Mouse (Mus musculus) hindbrain, embryonic 15.5 days (tissue): ENCODE measurements at regions not wholly inside any gene's neighbourhood (a gene's known extent, or its start where the extent isn't known, plus 50 kb on each side); places are given as distances from the start of the nearest gene placed in this dataset.

Experiments used
- ATAC-seq: fragments of 200-750 bp; cut with Nextera tagmentation; 2 replicates; pipeline ENCODE4 v1.8.0; 2017; ENCODE audit warnings: low read depth, moderate number of reproducible peaks, moderate TSS enrichment; ENCODE audit not compliant: low FRiP score
- H3K27ac ChIP-seq: fragments of 300-500 bp; sonication (generic); replicated peaks from 2 replicates; pipeline ENCODE4 v1.5.1; 2015; ENCODE audit warnings: mild to moderate bottlenecking, inconsistent platforms
- H3K27me3 ChIP-seq: fragments of 300-500 bp; sonication (generic); 2 replicates; pipeline ENCODE4 v1.6.1; 2015; ENCODE audit warnings: control low read depth, inconsistent platforms
- H3K36me3 ChIP-seq: fragments of 300-500 bp; sonication (generic); 2 replicates; pipeline ENCODE4 v1.6.1; 2015; ENCODE audit warnings: control low read depth, inconsistent platforms
- H3K4me1 ChIP-seq: fragments of 300-500 bp; sonication (generic); replicated peaks from 2 replicates; pipeline ENCODE4 v1.6.1; 2015; ENCODE audit warnings: control low read depth, inconsistent platforms
- H3K4me2 ChIP-seq: fragments of 300-500 bp; sonication (generic); 2 replicates; pipeline ENCODE4 v1.6.1; 2015; ENCODE audit warnings: moderate library complexity, mild to moderate bottlenecking, inconsistent platforms
- H3K4me3 ChIP-seq: fragments of 300-500 bp; sonication (generic); 2 replicates; pipeline ENCODE4 v1.5.1; 2015; ENCODE audit warnings: mild to moderate bottlenecking, inconsistent platforms
- H3K9ac ChIP-seq: fragments of 300-500 bp; sonication (generic); 2 replicates; pipeline ENCODE4 v1.6.1; 2015; ENCODE audit warnings: inconsistent platforms
- H3K9me3 ChIP-seq: fragments of 300-500 bp; sonication (generic); 2 replicates; pipeline ENCODE4 v1.6.1; 2016; ENCODE audit warnings: control low read depth, inconsistent platforms
- WGBS: fragments of 180-500 bp; shearing (Covaris S2); methylation state at CpG from one replicate; pipeline ENCODE4 v1.1.7; 2015; 5-methylcytosine and 5-hydroxymethylcytosine counted together

GRCm38 (mm10) chr3:136611682-136612081 is 58.2 kb upstream of the Ppp3ca start:
- Histone ChIP-seq H3K9ac (no peak overlapping the region), H3K36me3 (no peaks in the 10 kb centered on the region), H3K4me2 (no peak overlapping the region), H3K4me3 (no peak overlapping the region), H3K27me3 (no peaks in the 10 kb centered on the region), H3K4me1 (no peaks in the 10 kb centered on the region), H3K9me3 (no peaks in the 10 kb centered on the region), H3K27ac (no peak overlapping the region)
- 88% methylated on average over 4 of the region's 4 CpGs for WGBS
- ATAC-seq: no peak

- Histone ChIP-seq H3K9me3 (no peaks in the 10 kb centered on the region), H3K27ac (no peak overlapping the region)
- 76% methylated on average over 5 of the region's 5 CpGs for WGBS
These were observed 59.4 kb upstream of the Ppp3ca start for GRCm38 (mm10) chr3:136610556-136610924.

GRCm38 (mm10) chr3:136609855-136610555 is 59.9 kb upstream of the Ppp3ca start:
- WGBS: 43% methylated on average over 6 of the region's 6 CpGs
- ATAC-seq: no peak
- no peak overlapping the region for H3K4me2 ChIP-seq
- no peaks in the 10 kb centered on the region for H3K27me3 ChIP-seq
- H3K27ac ChIP-seq: no peak overlapping the region
- H3K36me3 ChIP-seq: no peaks in the 10 kb centered on the region
- no peak overlapping the region for H3K4me3 ChIP-seq
- H3K4me1 ChIP-seq: no peaks in the 10 kb centered on the region
- no peak overlapping the region for H3K9ac ChIP-seq
- no peaks in the 10 kb centered on the region for H3K9me3 ChIP-seq

More at GRCm38 (mm10) chr3:136610556-136610924, 59.4 kb upstream of the Ppp3ca start:
- H3K4me2 ChIP-seq: no peak overlapping the region
- H3K4me1 ChIP-seq: no peaks in the 10 kb centered on the region
- H3K4me3 ChIP-seq: no peak overlapping the region
- H3K27me3 ChIP-seq: no peaks in the 10 kb centered on the region
- no peaks in the 10 kb centered on the region for H3K36me3 ChIP-seq
- no peak for ATAC-seq
- H3K9ac ChIP-seq: no peak overlapping the region

GRCm38 (mm10) chr3:136601706-136602105 is 68.2 kb upstream of the Ppp3ca start:
- Histone ChIP-seq H3K4me3 (no peak overlapping the region), H3K9me3 (no peaks in the 10 kb centered on the region), H3K4me2 (no peak overlapping the region), H3K27me3 (no peaks in the 10 kb centered on the region), H3K9ac (no peak overlapping the region), H3K27ac (no peak overlapping the region), H3K4me1 (no peaks in the 10 kb centered on the region), H3K36me3 (no peaks in the 10 kb centered on the region)
- WGBS: 77% methylated on average over 1 of the region's 1 CpGs
- ATAC-seq: no peak

GRCm38 (mm10) chr3:136583937-136584336 is 86.0 kb upstream of the Ppp3ca start:
- ATAC-seq: no peak
- no peaks in the 10 kb centered on the region for H3K27me3 ChIP-seq
- 94% methylated on average over 1 of the region's 1 CpGs for WGBS

GRCm38 (mm10) chr3:136578016-136578415 is 91.9 kb upstream of the Ppp3ca start:
- H3K4me3 ChIP-seq: no peak overlapping the region
- H3K27me3 ChIP-seq: no peaks in the 10 kb centered on the region
- no peaks in the 10 kb centered on the region for H3K4me1 ChIP-seq
- no peak overlapping the region for H3K27ac ChIP-seq
- no peak overlapping the region for H3K9ac ChIP-seq
- H3K9me3 ChIP-seq: no peaks in the 10 kb centered on the region
- no peak overlapping the region for H3K4me2 ChIP-seq
- WGBS: 86% methylated on average over 3 of the region's 3 CpGs
- H3K36me3 ChIP-seq: no peaks in the 10 kb centered on the region
- no peak for ATAC-seq

More at GRCm38 (mm10) chr3:136583937-136584336, 86.0 kb upstream of the Ppp3ca start:
- Histone ChIP-seq H3K4me2 (no peak overlapping the region), H3K9ac (no peak overlapping the region), H3K4me3 (no peak overlapping the region), H3K27ac (no peak overlapping the region), H3K4me1 (no peaks in the 10 kb centered on the region), H3K9me3 (no peaks in the 10 kb centered on the region), H3K36me3 (no peaks in the 10 kb centered on the region)

- ATAC-seq: no peak
- Histone ChIP-seq H3K27me3 (no peaks in the 10 kb centered on the region), H3K4me1 (no peaks in the 10 kb centered on the region), H3K9me3 (no peaks in the 10 kb centered on the region), H3K4me3 (no peak overlapping the region), H3K9ac (no peak overlapping the region), H3K27ac (no peak overlapping the region), H3K4me2 (no peak overlapping the region), H3K36me3 (no peaks in the 10 kb centered on the region)
- WGBS: 69% methylated on average over 1 of the region's 1 CpGs
These were observed 99.4 kb upstream of the Ppp3ca start for GRCm38 (mm10) chr3:136570517-136570916.

- 94% methylated on average over 2 of the region's 2 CpGs for WGBS
- H3K9ac ChIP-seq: no peak overlapping the region
- H3K9me3 ChIP-seq: no peaks in the 10 kb centered on the region
- no peaks in the 10 kb centered on the region for H3K4me1 ChIP-seq
- H3K36me3 ChIP-seq: no peaks in the 10 kb centered on the region
- ATAC-seq: no peak
- H3K4me2 ChIP-seq: no peak overlapping the region
- no peak overlapping the region for H3K27ac ChIP-seq
- H3K27me3 ChIP-seq: no peaks in the 10 kb centered on the region
- H3K4me3 ChIP-seq: no peak overlapping the region
These were observed 113.4 kb upstream of the Ppp3ca start for GRCm38 (mm10) chr3:136556488-136556887.

GRCm38 (mm10) chr3:136549471-136549870 is 120.5 kb upstream of the Ppp3ca start:
- H3K9ac ChIP-seq: no peak overlapping the region
- no peak for ATAC-seq
- no peaks in the 10 kb centered on the region for H3K36me3 ChIP-seq
- H3K4me1 ChIP-seq: no peaks in the 10 kb centered on the region
- WGBS: 78% methylated on average over 1 of the region's 1 CpGs
- no peaks in the 10 kb centered on the region for H3K9me3 ChIP-seq
- no peaks in the 10 kb centered on the region for H3K27me3 ChIP-seq
- no peak overlapping the region for H3K4me2 ChIP-seq
- H3K27ac ChIP-seq: no peak overlapping the region
- H3K4me3 ChIP-seq: no peak overlapping the region

GRCm38 (mm10) chr3:136531604-136532003 is 138.3 kb upstream of the Ppp3ca start:
- ATAC-seq: no peak
- no peak overlapping the region for H3K9ac ChIP-seq
- no peaks in the 10 kb centered on the region for H3K4me1 ChIP-seq
- no peaks in the 10 kb centered on the region for H3K27me3 ChIP-seq
- no peak overlapping the region for H3K27ac ChIP-seq
- H3K36me3 ChIP-seq: no peaks in the 10 kb centered on the region
- no peak overlapping the region for H3K4me2 ChIP-seq
- 86% methylated on average over 1 of the region's 1 CpGs for WGBS
- H3K4me3 ChIP-seq: no peak overlapping the region
- no peaks in the 10 kb centered on the region for H3K9me3 ChIP-seq

- Histone ChIP-seq H3K9ac (no peak overlapping the region), H3K4me1 (no peaks in the 10 kb centered on the region), H3K4me3 (no peak overlapping the region), H3K27ac (no peak overlapping the region), H3K27me3 (no peaks in the 10 kb centered on the region), H3K9me3 (no peaks in the 10 kb centered on the region), H3K4me2 (no peak overlapping the region), H3K36me3 (no peaks in the 10 kb centered on the region)
- WGBS: 80% methylated on average over 2 of the region's 2 CpGs
- no peak for ATAC-seq
These were observed 161.3 kb upstream of the Ppp3ca start for GRCm38 (mm10) chr3:136508575-136508974.

GRCm38 (mm10) chr3:136507070-136507469 is 162.9 kb upstream of the Ppp3ca start:
- H3K9ac ChIP-seq: no peak overlapping the region
- WGBS: 64% methylated on average over 7 of the region's 7 CpGs
- H3K27me3 ChIP-seq: no peaks in the 10 kb centered on the region
- no peaks in the 10 kb centered on the region for H3K9me3 ChIP-seq
- no peaks in the 10 kb centered on the region for H3K36me3 ChIP-seq
- no peak overlapping the region for H3K4me3 ChIP-seq
- no peaks in the 10 kb centered on the region for H3K4me1 ChIP-seq
- no peak overlapping the region for H3K4me2 ChIP-seq
- no peak for ATAC-seq
- H3K27ac ChIP-seq: no peak overlapping the region

GRCm38 (mm10) chr3:136494831-136495230 is 169.0 kb upstream of the Bank1 start:
- Histone ChIP-seq H3K9ac (no peak overlapping the region), H3K27me3 (no peaks in the 10 kb centered on the region), H3K4me2 (no peak overlapping the region), H3K27ac (no peak overlapping the region), H3K4me1 (no peaks in the 10 kb centered on the region), H3K36me3 (no peaks in the 10 kb centered on the region), H3K9me3 (no peaks in the 10 kb centered on the region), H3K4me3 (no peak overlapping the region)
- ATAC-seq: no peak
